Mouse (Mus musculus) v-Abl transformed pro-B cells (cell line): Measurements from ENCODE around the gene Scnn1a.

Source experiments
- in situ Hi-C, 2 experiments: fragments of 400-800 bp; cut with MboI; formaldehyde crosslinking; loops; one replicate each; pipeline ENCODE4 v1.15.1; 2025; ENCODE audit not compliant: unreplicated experiment in 2 of 2

Scnn1a gene

GRCm38 (mm10) chr6:125356264-125356663 lies 35.8 kb downstream of the Scnn1a start:
- in situ Hi-C loops = no loop called here

- in situ Hi-C loops = no loop called here
These were observed 36.9 kb downstream of the Scnn1a start for GRCm38 (mm10) chr6:125357334-125357733.

GRCm38 (mm10) chr6:125359999-125360398 lies 39.5 kb downstream of the Scnn1a start:
- in situ Hi-C loops = no loop called here

- in situ Hi-C loops = no loop called here
These were observed 40.4 kb downstream of the Scnn1a start for GRCm38 (mm10) chr6:125360846-125361245.

GRCm38 (mm10) chr6:125361467-125362291 lies 41.2 kb downstream of the Scnn1a start:
- in situ Hi-C loops = no loop called here

- in situ Hi-C loops = no loop called here
These were observed 42.6 kb downstream of the Scnn1a start for GRCm38 (mm10) chr6:125363021-125363420.

- in situ Hi-C loops = no loop called here
These were observed 43.2 kb downstream of the Scnn1a start for GRCm38 (mm10) chr6:125363451-125364242.

GRCm38 (mm10) chr6:125364448-125364847 lies 44.0 kb downstream of the Scnn1a start:
- in situ Hi-C loops = no loop called here

GRCm38 (mm10) chr6:125365522-125365921 lies 45.1 kb downstream of the Scnn1a start:
- in situ Hi-C loops = no loop called here

- in situ Hi-C loops = no loop called here
These were observed 45.7 kb downstream of the Scnn1a start for GRCm38 (mm10) chr6:125366133-125366532.

- in situ Hi-C loops = no loop called here
These were observed 47.4 kb downstream of the Scnn1a start for GRCm38 (mm10) chr6:125367758-125368371.

GRCm38 (mm10) chr6:125377042-125377441 lies 56.6 kb downstream of the Scnn1a start:
- in situ Hi-C loops = no loop called here

GRCm38 (mm10) chr6:125377582-125378451 lies 57.4 kb downstream of the Scnn1a start:
- in situ Hi-C loops = no loop called here

GRCm38 (mm10) chr6:125378621-125379020 lies 58.2 kb downstream of the Scnn1a start:
- in situ Hi-C loops = no loop called here

- in situ Hi-C loops = no loop called here
These were observed 59.3 kb downstream of the Scnn1a start for GRCm38 (mm10) chr6:125379781-125380180.

- in situ Hi-C loops = no loop called here
These were observed 60.2 kb downstream of the Scnn1a start, which contains the start of gene Plekhg6 for GRCm38 (mm10) chr6:125380372-125381360. Plekhg6 (minus strand) TSS chr6:125380793.

- in situ Hi-C loops = no loop called here
These were observed 61.6 kb downstream of the Scnn1a start for GRCm38 (mm10) chr6:125382024-125382423.

GRCm38 (mm10) chr6:125385066-125385974 lies 64.9 kb downstream of the Scnn1a start:
- in situ Hi-C loops = no loop called here
